Mouse (Mus musculus) brain, embryonic 14.5 days (tissue): ENCODE results near the gene Ubald2.

Experiments used
- CTCF ChIP-seq: fragments of 200-500 bp; IDR thresholded peaks from 2 replicates; pipeline ENCODE4 v1.5.1; 2012; ENCODE audit warnings: inconsistent platforms, mild to moderate bottlenecking, moderate library complexity, borderline replicate concordance; ENCODE audit not compliant: insufficient read depth, insufficient read length; ENCODE audit errors: extremely low read depth
- POLR2A ChIP-seq: fragments of 200-500 bp; IDR thresholded peaks from 2 replicates; pipeline ENCODE4 v1.6.1; 2012; ENCODE audit warnings: mild to moderate bottlenecking, inconsistent platforms, borderline replicate concordance; ENCODE audit not compliant: poor library complexity, insufficient read depth, insufficient read length, severe bottlenecking; ENCODE audit errors: extremely low read depth

GRCm38 (mm10) chr11:116411582-116411981 lies 22.3 kb upstream of the Ubald2 start:
- TF ChIP-seq CTCF (no peak), POLR2A (no peak)
